Mouse (Mus musculus) brain, adult 2 months (tissue): ENCODE results near the gene Tcf12.

ENCODE experiments used
- DNase-seq: peaks from one replicate; pipeline ENCODE4 v3.0.0; 2011; ENCODE audit warnings: low read depth, low spot score

Tcf12 gene

GRCm38 (mm10) chr9:71806422-71806805 is 305.3 kb downstream of the Tcf12 start:
- DNase-seq: peak; percentile 89

DNA sequence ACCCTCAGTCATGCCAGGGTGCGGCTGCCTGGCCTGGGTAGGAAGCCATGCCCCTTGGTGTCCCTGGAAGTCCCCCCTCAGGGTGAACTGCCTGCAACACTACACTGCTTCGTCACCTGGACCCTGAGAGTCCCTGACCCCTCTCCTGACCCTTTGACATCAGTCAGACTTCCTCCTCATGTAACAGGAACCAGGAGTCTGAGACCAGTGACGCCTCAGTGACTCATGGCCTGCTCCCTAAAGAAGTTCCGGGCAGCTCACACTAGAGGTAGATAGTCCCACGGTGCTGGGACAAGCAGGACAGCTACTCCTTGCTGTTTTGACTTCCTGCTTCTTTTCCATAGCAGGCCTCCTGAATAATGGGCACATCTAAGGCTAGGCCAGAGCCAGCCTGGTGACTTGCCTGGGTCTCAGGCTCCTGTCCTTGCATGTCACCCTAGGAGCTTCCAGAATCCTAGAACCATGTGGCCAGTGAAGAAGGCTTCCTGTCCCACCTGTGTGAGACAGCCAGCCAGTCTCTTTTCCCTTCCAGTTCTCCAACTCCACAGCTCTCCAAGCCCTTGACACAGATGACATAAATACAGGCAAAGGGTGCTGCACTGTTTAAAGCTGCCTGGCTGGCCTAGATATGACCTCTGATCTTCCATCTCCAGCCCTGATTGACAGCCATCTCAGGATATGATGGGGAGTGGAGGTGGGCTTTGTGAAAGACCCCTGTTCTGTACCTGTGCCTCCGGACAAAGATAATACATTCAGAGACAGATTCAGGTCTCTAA is 305.8 kb downstream of the Tcf12 start:
- DNase-seq: no peak

DNA sequence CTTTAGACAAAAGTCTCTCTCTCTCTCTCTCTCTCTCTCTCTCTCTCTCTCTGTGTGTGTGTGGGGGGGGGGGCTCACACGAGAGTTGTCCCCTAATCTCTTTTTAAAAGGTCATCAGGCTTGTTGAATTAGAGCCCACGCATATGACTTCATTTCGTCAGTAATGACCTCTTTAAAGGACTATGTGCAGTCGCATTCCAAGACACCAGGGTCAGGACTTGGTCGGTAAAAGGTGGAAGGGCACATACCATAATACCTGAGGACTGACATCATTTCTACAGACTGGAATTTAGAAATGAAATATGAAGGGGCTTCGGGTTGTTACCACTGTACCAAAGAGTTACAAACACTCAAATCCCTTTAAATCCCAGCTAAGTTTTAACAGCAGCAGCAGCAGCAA is 307.6 kb downstream of the Tcf12 start:
- DNase-seq: no peak

GRCm38 (mm10) chr9:71803281-71803680 is 308.4 kb downstream of the Tcf12 start:
- no peak for DNase-seq

- no peak for DNase-seq
Measured at GRCm38 (mm10) chr9:71799598-71799997, 312.1 kb downstream of the Tcf12 start.

GRCm38 (mm10) chr9:71798176-71798575 is 313.5 kb downstream of the Tcf12 start:
- DNase-seq: no peak
